Mouse (Mus musculus) embryonic stem cell, embryonic (primary cell): ENCODE data around the gene Ccdc63.

ENCODE experiments used
- CTCF ChIA-PET, 4 experiments: fragments of 300-600 bp in 2 of 4; fragments of 350-600 bp in 2 of 4; sonication (Branson Sonifier 250); formaldehyde crosslinking; loops; one replicate each; lab custom pipeline; 2022; ENCODE audit warnings: inconsistent platforms in 2 of 4; lab: Charles Lee
- POLR2A ChIA-PET, 4 experiments: fragments of 300-600 bp in 2 of 4; fragments of 350-600 bp in 2 of 4; sonication (Branson Sonifier 250); formaldehyde crosslinking; loops; one replicate each; lab custom pipeline; 2022; ENCODE audit warnings: antibody characterized with exemption in 4 of 4, inconsistent platforms in 1 of 4; lab: Charles Lee

The Ccdc63 gene

GRCm38 (mm10) chr5:122068563-122068962 lies 72.1 kb downstream of the Ccdc63 start:
- POLR2A ChIA-PET, result interaction anchor here in 2 of 4 experiments (0.5 to 1.0 kb wide), 3 partner anchors 9 to 472 kb away, joined by 3 to 4 read pairs (median 3); no protein-coding TSS in a partner anchor
- CTCF ChIA-PET, result interaction anchor here in 2 of 4 experiments (0.6 to 2.8 kb wide), 5 partner anchors 9 to 132 kb away, joined by 3 to 12 read pairs (median 4); no protein-coding TSS in a partner anchor

GRCm38 (mm10) chr5:122063204-122063933 lies 77.3 kb downstream of the Ccdc63 start:
- ChIA-PET POLR2A (interaction anchor here (0.6 to 2.0 kb wide), 12 partner anchors 8 to 227 kb away, joined by 3 to 10 read pairs (median 3); partner anchors contain the start of gene Sh2b3 (in 1 of the 4)), CTCF (interaction anchor here (0.7 to 2.5 kb wide), 12 partner anchors 8 to 211 kb away, joined by 3 to 9 read pairs (median 3); no protein-coding TSS in a partner anchor)

- CTCF ChIA-PET, result interaction anchor here in 3 of 4 experiments (1.2 to 2.5 kb wide), 5 partner anchors 10 to 210 kb away, joined by 3 to 11 read pairs (median 6); no protein-coding TSS in a partner anchor
- POLR2A ChIA-PET, result interaction anchor here (0.8 to 2.0 kb wide), 6 partner anchors 9 to 226 kb away, joined by 3 to 10 read pairs (median 4); no protein-coding TSS in a partner anchor
Observed at GRCm38 (mm10) chr5:122062479-122062878, 78.1 kb downstream of the Ccdc63 start.

GRCm38 (mm10) chr5:122060767-122061333 lies 79.8 kb downstream of the Ccdc63 start:
- CTCF ChIA-PET, result interaction anchor here (0.5 to 4.2 kb wide), 35 partner anchors 9 to 954 kb away, joined by 3 to 30 read pairs (median 4); partner anchors contain the start of gene Orai1 (in 1 of the 4)
- POLR2A ChIA-PET, result interaction anchor here in 3 of 4 experiments (0.5 to 2.2 kb wide), 30 partner anchors 10 to 1661 kb away, joined by 3 to 21 read pairs (median 3); partner anchors contain the start of genes Anapc5 (in 1 of the 3), Cux2 (in 1 of the 3) and Sh2b3 (in 1 of the 3)

- POLR2A ChIA-PET, result interaction anchor here in 3 of 4 experiments (0.5 to 2.2 kb wide), 11 partner anchors 9 to 740 kb away, joined by 3 to 10 read pairs (median 4); no protein-coding TSS in a partner anchor
Observed at GRCm38 (mm10) chr5:122059060-122060017, 81.3 kb downstream of the Ccdc63 start.

More at GRCm38 (mm10) chr5:122059060-122060017, 81.3 kb downstream of the Ccdc63 start:
- CTCF ChIA-PET, result interaction anchor here (0.5 to 4.2 kb wide), 62 partner anchors 9 to 956 kb away, joined by 3 to 30 read pairs (median 3); partner anchors contain the start of gene Orai1 (in 1 of the 4)
